Mouse (Mus musculus) ES-Bruce4 (cell line): ENCODE data around the gene Tex48. TPM values are rescaled to one million over a fixed set of nuclear protein-coding genes. Genes with fewer than 3 reads are reported as not detected.

Source experiments
- H3K27ac ChIP-seq: 2 replicates; pipeline ENCODE4 v1.5.1; 2012; ENCODE audit warnings: low read length, inconsistent platforms; ENCODE audit not compliant: insufficient read depth
- H3K27me3 ChIP-seq: 2 replicates; pipeline ENCODE4 v1.6.1; 2012; ENCODE audit warnings: mild to moderate bottlenecking, low read length, inconsistent platforms; ENCODE audit not compliant: control insufficient read depth, poor library complexity, insufficient read depth, severe bottlenecking
- H3K36me3 ChIP-seq: 2 replicates; pipeline ENCODE4 v1.6.1; 2012; ENCODE audit warnings: inconsistent platforms, mild to moderate bottlenecking, low read length, moderate library complexity; ENCODE audit not compliant: control insufficient read depth, poor library complexity, insufficient read depth, severe bottlenecking
- H3K4me1 ChIP-seq: one replicate; pipeline ENCODE4 v1.8.1; 2011; ENCODE audit warnings: low read length; ENCODE audit not compliant: control insufficient read depth, insufficient read depth
- H3K4me3 ChIP-seq: 2 replicates; pipeline ENCODE4 v1.5.1; 2011; ENCODE audit warnings: low read depth, mild to moderate bottlenecking, low read length
- H3K9ac ChIP-seq: 2 replicates; pipeline ENCODE4 v1.6.1; 2012; ENCODE audit warnings: low read depth, mild to moderate bottlenecking, inconsistent platforms; ENCODE audit not compliant: poor library complexity, severe bottlenecking
- H3K9me3 ChIP-seq: replicated peaks from 2 replicates; pipeline ENCODE4 v1.6.1; 2012; ENCODE audit warnings: mild to moderate bottlenecking, low read length, inconsistent platforms; ENCODE audit not compliant: control insufficient read depth, poor library complexity, insufficient read depth, severe bottlenecking
- EP300 ChIP-seq: IDR thresholded peaks from 2 replicates; pipeline ENCODE4 v1.6.1; 2011; ENCODE audit warnings: low read depth, low read length; ENCODE audit not compliant: insufficient read depth
- POLR2A ChIP-seq: IDR thresholded peaks from one replicate; pipeline ENCODE4 v1.8.1; 2011; ENCODE audit warnings: low read length; ENCODE audit not compliant: insufficient read depth
- polyA plus RNA-seq: library from polyadenylated mRNA; stranded (reverse); fragments of >200 nt; gene quantifications from 2 replicates; pipeline ENCODE4 v1.2.4, GENCODE M21; 2011; ENCODE audit warnings: low read depth; ENCODE audit not compliant: missing spikeins, insufficient read depth, insufficient read length

Gene Tex48
- polyA plus RNA-seq, 1 experiment, result not detected

DNA sequence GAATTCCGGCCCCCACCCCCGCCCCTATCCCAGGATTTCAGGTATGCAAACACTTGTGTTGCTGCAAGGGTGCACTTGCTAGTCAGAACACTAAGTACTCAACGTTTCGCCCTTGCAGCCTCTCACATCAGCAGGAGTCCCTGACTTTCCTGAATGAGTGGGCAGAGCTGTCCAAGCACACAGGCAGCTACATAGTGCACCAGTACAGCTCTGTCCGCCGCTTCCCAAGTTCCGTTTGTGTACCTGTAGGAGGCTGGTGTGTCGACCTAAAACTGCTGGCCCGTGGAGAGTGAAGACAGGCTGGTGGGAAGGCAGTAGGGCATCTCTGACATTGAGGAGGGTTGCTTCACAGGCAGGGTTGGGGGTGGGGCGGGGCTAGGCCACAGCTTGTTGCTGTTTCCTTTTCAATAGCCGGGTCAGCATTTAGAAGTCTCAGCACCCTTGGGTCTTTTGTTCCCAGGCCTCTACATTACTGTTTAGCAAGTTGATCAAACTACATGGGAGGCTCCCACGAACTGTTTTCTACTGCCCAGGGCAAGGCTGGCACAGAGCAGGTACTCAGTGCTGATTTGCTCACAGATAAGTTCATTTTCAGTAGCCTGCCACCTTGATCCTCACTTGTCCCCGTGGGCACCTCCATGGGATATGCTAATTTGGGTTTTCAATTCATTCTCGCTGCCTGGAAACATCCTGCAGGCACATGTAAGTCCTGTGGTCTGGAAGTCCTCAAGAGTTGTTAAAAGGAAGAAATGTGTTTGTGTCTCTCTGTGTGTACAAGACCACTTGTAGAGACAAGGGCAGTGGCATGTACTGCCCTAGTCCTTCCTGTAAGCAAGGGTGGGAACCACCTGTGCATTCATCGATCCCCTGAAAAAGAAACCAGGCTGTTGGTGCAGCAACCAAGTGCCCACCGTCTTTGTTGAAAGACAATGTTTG is 64.8 kb downstream of the Tex48 start:
- Histone ChIP-seq H3K36me3 (0 out of 2 replicates have a peak, but pooled peaks cover 6% of the 10 kb centered on the region), H3K9ac (peak overlapping the region; percentile 90), H3K27ac (no peak overlapping the region), H3K4me3 (no peak overlapping the region), H3K4me1 (peaks cover 2% of the 10 kb centered on the region), H3K27me3 (no peaks in the 10 kb centered on the region), H3K9me3 (no peaks in the 10 kb centered on the region)
- TF ChIP-seq EP300 (no peak), POLR2A (peak; percentile 17)

Other genes starting within 250 kb of the Tex48 start
- gene Akna, start 219.1 kb downstream of the Tex48 start, polyA plus RNA-seq, result 4.0 and 4.7 TPM in 2 replicates
- gene Whrn, start 126.4 kb downstream of the Tex48 start, polyA plus RNA-seq, result 33.5 and 40.2 TPM in 2 replicates
- gene Atp6v1g1, start 77.7 kb downstream of the Tex48 start, polyA plus RNA-seq, result 187 and 192 TPM in 2 replicates
- gene Tmem268, start 63.6 kb downstream of the Tex48 start, polyA plus RNA-seq, result 4.4 and 8.9 TPM in 2 replicates
- gene Gm11213, start 17.2 kb downstream of the Tex48 start, polyA plus RNA-seq, result not detected in 2 replicates
- not detected in 2 replicates for gene Gm11214, start 41.0 kb upstream of the Tex48 start, polyA plus RNA-seq
- 0.20 and 0.24 TPM in 2 replicates for gene Tnfsf15, start 122.7 kb upstream of the Tex48 start, polyA plus RNA-seq
- not detected in 2 replicates for gene Tnfsf8, start 238.9 kb upstream of the Tex48 start, polyA plus RNA-seq